Comparison of ENCODE assay signal across 9 mouse cellular contexts in genomic region chr16:21274012-21274528, GRCm38 (mm10).
DNase-seq lines count a peak whose midpoint lies in the region; ATAC-seq and TF ChIP-seq lines count a peak whose summit lies in the region.
"Had no signal": no experiment of that assay in that cellular context is flagged by ENCODE, and none has a peak within 500 bp of the region (broad histone marks: within the 10 kb centered on the region; RNA-seq: fewer than 3 reads in every experiment).

No protein-coding gene starts in this region.

- ATAC-seq in heart, embryonic 12.5 days (ENCODE audit: insufficient number of reproducible peaks, low FRiP score), result 0 out of 2 replicates have a peak, but pooled peaks have one; percentile 7
- ATAC-seq in embryonic facial prominence, embryonic 13.5 days (ENCODE audit: insufficient number of reproducible peaks, insufficient read depth, low FRiP score, low TSS enrichment, low read depth), result peak; percentile 65; the same call in 1 of the 2 replicates
- ATAC-seq in midbrain, embryonic 16.5 days, result peak; percentile 81

- peak overlapping the region; percentile 69 for H3K27ac ChIP-seq in heart, embryonic 12.5 days (ENCODE audit: poor library complexity, severe bottlenecking)
- H3K27ac ChIP-seq in embryonic facial prominence, embryonic 13.5 days, result peak overlapping the region; percentile 80
- no peak overlapping the region for H3K27ac ChIP-seq in kidney, adult 2 months (ENCODE audit: insufficient read depth, low read depth, low read length)
- no peak overlapping the region; the same call in 1 of the 2 replicates for H3K27ac ChIP-seq in midbrain, embryonic 16.5 days (ENCODE audit: low read length)
- H3K27ac ChIP-seq: liver, embryonic 14.5 days had no signal

- H3K4me3 ChIP-seq in heart, embryonic 12.5 days, result no peak overlapping the region
- H3K4me3 ChIP-seq in embryonic facial prominence, embryonic 13.5 days, result no peak overlapping the region
- no peak overlapping the region for H3K4me3 ChIP-seq in kidney, adult 2 months (ENCODE audit: insufficient read depth, low read depth, low read length)
- H3K4me3 ChIP-seq in midbrain, embryonic 16.5 days (ENCODE audit: low read depth, low read length), result no peak overlapping the region

- peaks cover 7% of the 10 kb centered on the region; the same call in 1 of the 2 replicates for H3K9me3 ChIP-seq in heart, embryonic 12.5 days (replicated peaks)
- no peaks in the 10 kb centered on the region for H3K9me3 ChIP-seq in embryonic facial prominence, embryonic 13.5 days
- no peaks in the 10 kb centered on the region; the same call in 1 of the 2 replicates for H3K9me3 ChIP-seq in midbrain, embryonic 16.5 days (replicated peaks; ENCODE audit: control insufficient read depth, low read length, poor library complexity, severe bottlenecking)

- no peak overlapping the region for H3K9ac ChIP-seq in heart, embryonic 12.5 days
- H3K9ac ChIP-seq in embryonic facial prominence, embryonic 13.5 days, result 0 out of 2 replicates have a peak overlapping the region, but pooled peaks have one; percentile 12
- H3K9ac ChIP-seq in midbrain, embryonic 16.5 days (ENCODE audit: low read depth, low read length), result no peak overlapping the region
- H3K9ac ChIP-seq: liver, embryonic 14.5 days had no signal

- no peak for DNase-seq in heart, postnatal 10 days
- peak; percentile 30 for DNase-seq in kidney, adult 2 months
- no peak for DNase-seq in adrenal gland, adult (ENCODE audit: inconsistent age in 2 of 2, low spot score in 1 of 2)
- DNase-seq in urinary bladder, postnatal 10 days (ENCODE audit: low spot score), result no peak
- no peak for DNase-seq in cerebellum, postnatal 25 days

- no peaks in the 10 kb centered on the region for H3K36me3 ChIP-seq in heart, embryonic 12.5 days
- H3K36me3 ChIP-seq in embryonic facial prominence, embryonic 13.5 days, result no peaks in the 10 kb centered on the region
- H3K36me3 ChIP-seq in kidney, adult 2 months (ENCODE audit: control insufficient read depth, insufficient read depth, low read length), result no peaks in the 10 kb centered on the region
- no peaks in the 10 kb centered on the region for H3K36me3 ChIP-seq in midbrain, embryonic 16.5 days (ENCODE audit: control insufficient read depth, insufficient read depth, low read length)

- no peaks in the 10 kb centered on the region for H3K27me3 ChIP-seq in heart, embryonic 12.5 days (replicated peaks)
- H3K27me3 ChIP-seq in embryonic facial prominence, embryonic 13.5 days, result no peaks in the 10 kb centered on the region
- H3K27me3 ChIP-seq in kidney, adult 2 months (replicated peaks; ENCODE audit: control insufficient read depth, insufficient read depth, low read length), result no peaks in the 10 kb centered on the region
- no peaks in the 10 kb centered on the region for H3K27me3 ChIP-seq in midbrain, embryonic 16.5 days (ENCODE audit: control insufficient read depth, insufficient read depth, low read depth, low read length)

- WGBS in heart, embryonic 12.5 days, result 12% methylated on average over 2 of the region's 2 CpGs
- 0% methylated on average over 2 of the region's 2 CpGs for WGBS in embryonic facial prominence, embryonic 13.5 days
- 48% methylated on average over 2 of the region's 2 CpGs for WGBS in kidney, adult 2 months
- WGBS in midbrain, embryonic 16.5 days, result 4% methylated on average over 2 of the region's 2 CpGs

- intact Hi-C loops in heart, postnatal 10 days (cut with DNase I), result no loop called here

- TF ChIP-seq CTCF in kidney, adult 2 months (conservative IDR thresholded peaks at IDR 0.05; ENCODE audit: insufficient read depth, insufficient read length, low read depth, low read length), result no peak

- peaks cover 60% of the 10 kb centered on the region for H3K4me1 ChIP-seq in heart, embryonic 12.5 days (replicated peaks)
- peaks cover 42% of the 10 kb centered on the region for H3K4me1 ChIP-seq in embryonic facial prominence, embryonic 13.5 days
- no peaks in the 10 kb centered on the region for H3K4me1 ChIP-seq in kidney, adult 2 months (ENCODE audit: control insufficient read depth, insufficient read depth, low read length)
- H3K4me1 ChIP-seq in midbrain, embryonic 16.5 days (ENCODE audit: control insufficient read depth, insufficient read depth, low read length), result peaks cover 6% of the 10 kb centered on the region; the same call in 1 of the 2 replicates

- H3K4me2 ChIP-seq in heart, embryonic 12.5 days, result peak overlapping the region; percentile 18; the same call in 1 of the 2 replicates
- H3K4me2 ChIP-seq in embryonic facial prominence, embryonic 13.5 days, result peak overlapping the region; percentile 27
- H3K4me2 ChIP-seq in midbrain, embryonic 16.5 days (ENCODE audit: low read length), result no peak overlapping the region

- no peak for TF ChIP-seq POLR2A in kidney, adult 2 months (IDR thresholded peaks at IDR 0.05; ENCODE audit: low read depth, low read length)

Comparison
In these comparisons a context has a peak if more than half of its experiments do, and no peak if none do; other contexts are left out.
1. ATAC-seq: peak in every context shown above with its lines; median percentile 81 in midbrain, embryonic 16.5 days; 65 in embryonic facial prominence, embryonic 13.5 days; 7 in heart, embryonic 12.5 days.
2. H3K27ac ChIP-seq: peak in heart, embryonic 12.5 days (single experiment) and embryonic facial prominence, embryonic 13.5 days (single experiment); none in kidney, adult 2 months (single experiment) and midbrain, embryonic 16.5 days (single experiment).